Mouse (Mus musculus) MEL (cell line): ENCODE data around the gene Rtp2. TPM values are rescaled to one million over a fixed set of nuclear protein-coding genes. Genes with fewer than 3 reads are reported as not detected.

Source experiments
- DNase-seq: peaks from one replicate; pipeline ENCODE4 v3.0.0; 2011; ENCODE audit warnings: low read depth, low spot score
- H3K27ac ChIP-seq: 2 replicates; pipeline ENCODE4 v1.5.1; 2012; ENCODE audit warnings: low read depth, mild to moderate bottlenecking, control low read depth, low read length, moderate library complexity; ENCODE audit not compliant: control insufficient read depth
- H3K27me3 ChIP-seq, 2 experiments: fragments of 150-350 bp in 1 of 2; sonication (generic) in 1 of 2; 2 replicates each; pipeline ENCODE4 v1.6.1; 2012; ENCODE audit warnings: low read length in 2 of 2, mild to moderate bottlenecking in 2 of 2, improper control_type of control experiment in 1 of 2, moderate library complexity in 1 of 2; ENCODE audit not compliant: insufficient read depth in 2 of 2, control insufficient read depth in 1 of 2
- H3K36me3 ChIP-seq, 2 experiments: 2 replicates each; pipeline ENCODE4 v1.6.1; 2012 to 2014; ENCODE audit warnings: low read length in 2 of 2, improper control_type of control experiment in 1 of 2, inconsistent platforms in 1 of 2, mild to moderate bottlenecking in 1 of 2; ENCODE audit not compliant: insufficient read depth in 2 of 2, control insufficient read depth in 1 of 2
- H3K4me1 ChIP-seq, 2 experiments: fragments of 150-350 bp in 1 of 2; sonication (generic) in 1 of 2; 2 replicates each; pipeline ENCODE4 v1.6.1; 2012; ENCODE audit warnings: low read length in 2 of 2, improper control_type of control experiment in 1 of 2, mild to moderate bottlenecking in 1 of 2; ENCODE audit not compliant: insufficient read depth in 2 of 2, control insufficient read depth in 1 of 2
- H3K4me3 ChIP-seq, 2 experiments: fragments of 150-350 bp in 1 of 2; sonication (generic) in 1 of 2; 2 replicates each; pipeline ENCODE4 v1.5.1; 2012; ENCODE audit warnings: low read depth in 2 of 2, low read length in 2 of 2, mild to moderate bottlenecking in 2 of 2, moderate library complexity in 2 of 2, control low read depth in 1 of 2, improper control_type of control experiment in 1 of 2; ENCODE audit not compliant: control insufficient read depth in 1 of 2, insufficient read depth in 1 of 2
- H3K79me2 ChIP-seq: 2 replicates; pipeline ENCODE4 v1.6.1; 2012; ENCODE audit warnings: mild to moderate bottlenecking, low read length, moderate library complexity; ENCODE audit not compliant: control insufficient read depth, poor library complexity, insufficient read depth
- H3K9ac ChIP-seq: 2 replicates; pipeline ENCODE4 v1.6.1; 2012; ENCODE audit warnings: low read depth, mild to moderate bottlenecking, control low read depth, low read length, moderate library complexity; ENCODE audit not compliant: control insufficient read depth, poor library complexity, severe bottlenecking
- H3K9me3 ChIP-seq: fragments of 150-350 bp; sonication (generic); replicated peaks from 2 replicates; pipeline ENCODE4 v1.6.1; 2012; ENCODE audit warnings: mild to moderate bottlenecking, low read length, improper control_type of control experiment, moderate library complexity; ENCODE audit not compliant: insufficient read depth
- BHLHE40 ChIP-seq: IDR thresholded peaks from 2 replicates; pipeline ENCODE4 v1.6.1; 2012; ENCODE audit warnings: low read depth, mild to moderate bottlenecking, inconsistent platforms, low read length, improper control_type of control experiment, borderline replicate concordance
- CHD1 ChIP-seq: IDR thresholded peaks from 2 replicates; pipeline ENCODE4 v1.6.1; 2012; ENCODE audit warnings: low read depth, mild to moderate bottlenecking, inconsistent platforms, low read length, improper control_type of control experiment
- CHD2 ChIP-seq: IDR thresholded peaks from 2 replicates; pipeline ENCODE4 v1.6.1; 2011; ENCODE audit warnings: low read length, improper control_type of control experiment
- CTCF ChIP-seq, 3 experiments: IDR thresholded peaks in 2 of 3; conservative IDR thresholded peaks in 1 of 3; 2 replicates each; pipeline ENCODE4 v1.5.1; 2011 to 2012; ENCODE audit warnings: low read length in 3 of 3, low read depth in 2 of 3, mild to moderate bottlenecking in 2 of 3, improper control_type of control experiment in 1 of 3, inconsistent platforms in 1 of 3, mixed read lengths in 1 of 3, moderate library complexity in 1 of 3; ENCODE audit not compliant: control insufficient read depth in 1 of 3, insufficient read depth in 1 of 3, poor library complexity in 1 of 3, severe bottlenecking in 1 of 3
- E2F4 ChIP-seq: IDR thresholded peaks from 2 replicates; pipeline ENCODE4 v1.6.1; 2011; ENCODE audit warnings: low read depth, low read length, improper control_type of control experiment, borderline replicate concordance
- ELF1 ChIP-seq: IDR thresholded peaks from 2 replicates; pipeline ENCODE4 v1.6.1; 2014; ENCODE audit warnings: low read depth, mild to moderate bottlenecking, inconsistent platforms, low read length, improper control_type of control experiment, moderate library complexity
- EP300 ChIP-seq, 2 experiments: IDR thresholded peaks; 2 replicates each; pipeline ENCODE4 v1.6.1; 2011; ENCODE audit warnings: improper control_type of control experiment in 2 of 2, low read length in 2 of 2, low read depth in 1 of 2, mild to moderate bottlenecking in 1 of 2
- ETS1 ChIP-seq: IDR thresholded peaks from 2 replicates; pipeline ENCODE4 v1.6.1; 2012; ENCODE audit warnings: low read depth, mild to moderate bottlenecking, inconsistent platforms, low read length, improper control_type of control experiment, moderate library complexity
- HCFC1 ChIP-seq: IDR thresholded peaks from 2 replicates; pipeline ENCODE4 v1.6.1; 2012; ENCODE audit warnings: low read depth, mild to moderate bottlenecking, inconsistent platforms, low read length, improper control_type of control experiment, moderate library complexity
- KAT2A ChIP-seq: conservative IDR thresholded peaks from 2 replicates; pipeline ENCODE4 v1.6.1; 2012; ENCODE audit warnings: low read depth, low read length, improper control_type of control experiment, inconsistent platforms
- MAX ChIP-seq: IDR thresholded peaks from 2 replicates; pipeline ENCODE4 v1.6.1; 2011; ENCODE audit warnings: low read length, improper control_type of control experiment
- MAZ ChIP-seq: IDR thresholded peaks from 2 replicates; pipeline ENCODE4 v1.6.1; 2012; ENCODE audit warnings: low read depth, mild to moderate bottlenecking, inconsistent platforms, low read length, improper control_type of control experiment
- MEF2A ChIP-seq: IDR thresholded peaks from 2 replicates; pipeline ENCODE4 v1.6.1; 2014; ENCODE audit warnings: low read depth, mild to moderate bottlenecking, inconsistent platforms, low read length, improper control_type of control experiment; ENCODE audit not compliant: poor library complexity, insufficient replicate concordance, severe bottlenecking; ENCODE audit errors: extremely low read depth
- MXI1 ChIP-seq: IDR thresholded peaks from 2 replicates; pipeline ENCODE4 v1.6.1; 2011; ENCODE audit warnings: mild to moderate bottlenecking, low read depth, low read length, improper control_type of control experiment
- POLR2AphosphoS2 ChIP-seq: IDR thresholded peaks from 2 replicates; pipeline ENCODE4 v1.6.1; 2011; ENCODE audit warnings: low read length, improper control_type of control experiment
- POLR2AphosphoS5 ChIP-seq: IDR thresholded peaks from 2 replicates; pipeline ENCODE4 v1.6.1; 2012; ENCODE audit warnings: low read depth, borderline replicate concordance, mild to moderate bottlenecking, inconsistent platforms, low read length, moderate library complexity, mixed read lengths
- RCOR1 ChIP-seq: IDR thresholded peaks from 2 replicates; pipeline ENCODE4 v1.6.1; 2012; ENCODE audit warnings: low read depth, mild to moderate bottlenecking, inconsistent platforms, low read length, improper control_type of control experiment
- SIN3A ChIP-seq: IDR thresholded peaks from 2 replicates; pipeline ENCODE4 v1.6.1; 2012; ENCODE audit warnings: low read length, improper control_type of control experiment, inconsistent platforms
- TCF12 ChIP-seq: IDR thresholded peaks from 2 replicates; pipeline ENCODE4 v1.6.1; 2014; ENCODE audit warnings: low read depth, mild to moderate bottlenecking, inconsistent platforms, low read length, improper control_type of control experiment, moderate library complexity
- USF1 ChIP-seq: IDR thresholded peaks from 2 replicates; pipeline ENCODE4 v1.6.1; 2014; ENCODE audit warnings: low read depth, mild to moderate bottlenecking, inconsistent platforms, low read length, improper control_type of control experiment, moderate library complexity
- USF2 ChIP-seq, 2 experiments: IDR thresholded peaks; 2 replicates each; pipeline ENCODE4 v1.6.1; 2011 to 2012; ENCODE audit warnings: improper control_type of control experiment in 2 of 2, low read length in 2 of 2, borderline replicate concordance in 1 of 2, inconsistent platforms in 1 of 2, low read depth in 1 of 2, mild to moderate bottlenecking in 1 of 2; ENCODE audit not compliant: insufficient read depth in 1 of 2
- ZMIZ1 ChIP-seq: IDR thresholded peaks from 2 replicates; pipeline ENCODE4 v1.6.1; 2012; ENCODE audit warnings: low read depth, mild to moderate bottlenecking, inconsistent platforms, low read length, improper control_type of control experiment, moderate library complexity
- polyA plus RNA-seq, 2 experiments: library from polyadenylated mRNA; stranded (reverse) in 1 of 2; unstranded in 1 of 2; fragments of >175 nt in 1 of 2; fragments of >200 nt in 1 of 2; gene quantifications; 2 replicates each; pipeline versions ENCODE4 v1.2.1 to v1.2.4; 2012; ENCODE audit warnings: low replicate concordance in 2 of 2, low read depth in 1 of 2; ENCODE audit not compliant: insufficient read length in 2 of 2, insufficient read depth in 1 of 2, missing spikeins in 1 of 2
- total RNA-seq: library from RNA; depleted of rRNA; stranded (reverse); fragments of 300-350 nt; gene quantifications from 2 replicates; pipeline ENCODE4 v1.2.3, GENCODE M21; 2012

Rtp2 gene
- total and polyA plus RNA-seq, 3 experiments = not detected

GRCm38 (mm10) chr16:23980201-23980870 is 48.1 kb upstream of the Rtp2 start:
- no peaks in the 10 kb centered on the region for H3K79me2 ChIP-seq
- H3K9me3 ChIP-seq = no peaks in the 10 kb centered on the region
- no peak overlapping the region for H3K27ac ChIP-seq
- no peak for DNase-seq
- H3K27me3 ChIP-seq = no peaks in the 10 kb centered on the region
- TF ChIP-seq ZMIZ1 (no peak), MEF2A (no peak), KAT2A (no peak), RCOR1 (no peak), BHLHE40 (no peak), MAZ (no peak), POLR2AphosphoS2 (no peak), MXI1 (no peak), EP300 (IDR thresholded peaks at IDR 0.05; ENCODE audit: low read depth in 1 of 2, low read length in 2 of 2) (no peak), CHD2 (no peak), ELF1 (no peak), HCFC1 (no peak), CTCF (IDR thresholded peaks at IDR 0.05 in 2 of 3, conservative IDR thresholded peaks at IDR 0.05 in 1 of 3; ENCODE audit: control insufficient read depth in 1 of 3, insufficient read depth in 1 of 3, low read depth in 2 of 3, low read length in 3 of 3, poor library complexity in 1 of 3, severe bottlenecking in 1 of 3) (no peak), MAX (no peak), USF1 (no peak), ETS1 (no peak), POLR2AphosphoS5 (no peak), CHD1 (no peak)
- no peak overlapping the region for H3K4me3 ChIP-seq
- no peaks in the 10 kb centered on the region for H3K4me1 ChIP-seq
- H3K9ac ChIP-seq = no peak overlapping the region
- no peaks in the 10 kb centered on the region for H3K36me3 ChIP-seq

- Histone ChIP-seq H3K4me3 (no peak overlapping the region), H3K4me1 (no peaks in the 10 kb centered on the region), H3K9me3 (no peaks in the 10 kb centered on the region), H3K27me3 (no peaks in the 10 kb centered on the region)
- no peak for DNase-seq
- no peak for TF ChIP-seq CHD1
- TF ChIP-seq POLR2AphosphoS5 = no peak
- no peak for TF ChIP-seq E2F4
- no peak for TF ChIP-seq TCF12
- no peak for TF ChIP-seq EP300 (IDR thresholded peaks at IDR 0.05; ENCODE audit: low read depth in 1 of 2, low read length in 2 of 2)
- no peak for TF ChIP-seq RCOR1
- no peak for TF ChIP-seq ELF1
- no peak for TF ChIP-seq SIN3A
- no peak for TF ChIP-seq MAZ
- no peak for TF ChIP-seq USF2 (IDR thresholded peaks at IDR 0.05; ENCODE audit: borderline replicate concordance in 1 of 2, insufficient read depth in 1 of 2, low read depth in 1 of 2, low read length in 2 of 2)
- TF ChIP-seq, all 39 proteins: peak for 0
- H3K79me2 ChIP-seq = no peaks in the 10 kb centered on the region
- no peak overlapping the region for H3K9ac ChIP-seq
- H3K36me3 ChIP-seq = no peaks in the 10 kb centered on the region
- no peak overlapping the region for H3K27ac ChIP-seq
Measured at GRCm38 (mm10) chr16:23979446-23979845, 47.3 kb upstream of the Rtp2 start.
